Comparison of ENCODE assay signal across 10 mouse cellular contexts in the genomic region with DNA sequence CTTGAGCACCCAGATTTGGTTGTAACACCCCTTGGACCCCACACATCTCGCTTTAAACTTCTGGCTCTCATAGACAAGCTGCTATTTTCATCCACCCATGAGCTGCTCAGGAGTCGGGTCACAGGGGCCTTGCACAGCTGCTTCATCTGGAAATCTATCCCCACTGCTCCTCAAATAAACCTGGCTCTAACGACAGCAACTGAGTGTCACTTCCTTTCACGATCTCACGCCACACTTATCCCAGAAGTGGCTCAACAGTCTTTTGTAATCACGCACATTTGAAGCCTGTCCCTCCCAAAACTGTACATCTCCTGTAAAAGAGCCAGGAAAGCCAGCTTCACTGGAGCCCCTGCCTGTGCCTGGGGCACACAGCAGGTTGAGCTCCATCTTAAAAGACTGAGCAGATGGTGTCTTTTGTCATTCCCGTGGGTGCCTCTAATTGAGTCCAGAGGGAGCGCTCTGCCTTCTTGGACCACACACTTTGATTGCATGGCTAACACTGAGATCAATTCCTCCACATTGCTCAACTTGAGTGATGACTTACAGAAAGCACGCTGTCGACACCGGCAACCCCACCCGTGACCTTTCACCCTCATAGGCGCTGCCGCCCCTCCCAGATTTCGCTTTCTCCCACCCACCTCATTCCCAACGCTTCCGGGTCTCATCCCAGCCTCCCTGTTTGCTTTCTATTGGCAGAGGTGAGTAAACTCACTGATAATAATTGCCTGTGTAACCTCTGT. TPM values are rescaled to one million over a fixed set of nuclear protein-coding genes. Genes with fewer than 3 reads are reported as not detected.
A peak's percentile ranks its signal among the peaks of the same experiment; 100 is the strongest.
DNase-seq lines count a peak whose midpoint lies in the region; ATAC-seq lines count a peak whose summit lies in the region.
"Had no signal": no experiment of that assay in that cellular context is flagged by ENCODE, and none has a peak within 500 bp of the region (broad histone marks: within the 10 kb centered on the region; RNA-seq: fewer than 3 reads in every experiment).

No protein-coding gene starts in this region.

- no peak overlapping the region for H3K27ac ChIP-seq in hindbrain, embryonic 11.5 days (ENCODE audit: low read depth, low read length)
- no peak overlapping the region for H3K27ac ChIP-seq in hindbrain, embryonic 14.5 days
- H3K27ac ChIP-seq in forebrain, embryonic 11.5 days (ENCODE audit: low read depth, low read length) = no peak overlapping the region
- H3K27ac ChIP-seq: left cerebral cortex, adult 2 months had no signal

- peak; percentile 64; the same call in 1 of the 2 replicates for ATAC-seq in hindbrain, embryonic 11.5 days (ENCODE audit: low FRiP score)
- no peak for ATAC-seq in hindbrain, embryonic 14.5 days (ENCODE audit: low FRiP score)
- 0 out of 2 replicates have a peak, but pooled peaks have one; percentile 17 for ATAC-seq in megakaryocyte-erythroid progenitor cell, adult 5-6 weeks (replicated peaks; ENCODE audit: low FRiP score, low TSS enrichment, poor library complexity, severe bottlenecking)
- ATAC-seq in forebrain, embryonic 11.5 days (replicated peaks; ENCODE audit: low FRiP score) = no peak

- peaks cover 6% of the 10 kb centered on the region; the same call in 1 of the 2 replicates for H3K27me3 ChIP-seq in hindbrain, embryonic 11.5 days (ENCODE audit: control insufficient read depth, insufficient read depth, low read length)
- no peaks in the 10 kb centered on the region for H3K27me3 ChIP-seq in hindbrain, embryonic 14.5 days (ENCODE audit: control insufficient read depth, insufficient read depth, low read length)
- no peaks in the 10 kb centered on the region for H3K27me3 ChIP-seq in forebrain, embryonic 11.5 days (ENCODE audit: control insufficient read depth, insufficient read depth, low read length)

- no peaks in the 10 kb centered on the region for H3K36me3 ChIP-seq in hindbrain, embryonic 11.5 days (ENCODE audit: control insufficient read depth, insufficient read depth, low read length)
- H3K36me3 ChIP-seq in hindbrain, embryonic 14.5 days (replicated peaks; ENCODE audit: control insufficient read depth, insufficient read depth) = no peaks in the 10 kb centered on the region
- no peaks in the 10 kb centered on the region for H3K36me3 ChIP-seq in forebrain, embryonic 11.5 days (ENCODE audit: control insufficient read depth, insufficient read depth, low read length)

- no peaks in the 10 kb centered on the region for H3K9me3 ChIP-seq in hindbrain, embryonic 11.5 days (ENCODE audit: control insufficient read depth, low read length)
- H3K9me3 ChIP-seq in hindbrain, embryonic 14.5 days (ENCODE audit: control insufficient read depth, low read length) = no peaks in the 10 kb centered on the region
- no peaks in the 10 kb centered on the region for H3K9me3 ChIP-seq in forebrain, embryonic 11.5 days (ENCODE audit: control insufficient read depth, low read length)

- H3K4me3 ChIP-seq in hindbrain, embryonic 11.5 days (ENCODE audit: low read depth, low read length) = no peak overlapping the region
- H3K4me3 ChIP-seq in hindbrain, embryonic 14.5 days (replicated peaks; ENCODE audit: low read length) = no peak overlapping the region
- H3K4me3 ChIP-seq in forebrain, embryonic 11.5 days (ENCODE audit: low read depth, low read length) = no peak overlapping the region
- H3K4me3 ChIP-seq: left cerebral cortex, adult 2 months had no signal

- peak; percentile 55 for DNase-seq in hindbrain, embryonic 11.5 days (ENCODE audit: low spot score)
- no peak for DNase-seq in hindbrain, embryonic 14.5 days (ENCODE audit: low spot score)
- DNase-seq in 3T3-L1 (ENCODE audit: low read depth, low spot score) (peak; percentile 60), R1 (ENCODE audit: low read depth, low spot score) (peak; percentile 80)
- DNase-seq in layer of hippocampus, postnatal 36 days = no peak
- no peak for DNase-seq in forebrain, embryonic 11.5 days (ENCODE audit: low spot score)
- DNase-seq: kidney, adult 2 months; lung, embryonic 14.5 days had no signal

- H3K4me1 ChIP-seq in hindbrain, embryonic 11.5 days (replicated peaks; ENCODE audit: control insufficient read depth, insufficient read depth, low read length) = no peaks in the 10 kb centered on the region
- H3K4me1 ChIP-seq in hindbrain, embryonic 14.5 days (replicated peaks; ENCODE audit: control insufficient read depth, insufficient read depth, low read length) = no peaks in the 10 kb centered on the region; the same call in 1 of the 2 replicates
- no peaks in the 10 kb centered on the region; the same call in 1 of the 2 replicates for H3K4me1 ChIP-seq in forebrain, embryonic 11.5 days (replicated peaks; ENCODE audit: control insufficient read depth, insufficient read depth, low read length)

- 32% methylated on average over 17 of the region's 17 CpGs for WGBS in hindbrain, embryonic 11.5 days
- WGBS in hindbrain, embryonic 14.5 days = 32% methylated on average over 17 of the region's 17 CpGs
- 50% methylated on average over 17 of the region's 17 CpGs for WGBS in forebrain, embryonic 11.5 days

- H3K4me2 ChIP-seq in hindbrain, embryonic 11.5 days (replicated peaks; ENCODE audit: low read depth, low read length) = no peak overlapping the region
- H3K4me2 ChIP-seq in hindbrain, embryonic 14.5 days (replicated peaks) = no peak overlapping the region
- no peak overlapping the region for H3K4me2 ChIP-seq in forebrain, embryonic 11.5 days (ENCODE audit: low read depth, low read length, severe bottlenecking)
- H3K4me2 ChIP-seq: lung, embryonic 14.5 days had no signal

- H3K9ac ChIP-seq in hindbrain, embryonic 11.5 days (ENCODE audit: low read depth, low read length) = no peak overlapping the region
- H3K9ac ChIP-seq in hindbrain, embryonic 14.5 days = no peak overlapping the region
- H3K9ac ChIP-seq in forebrain, embryonic 11.5 days (ENCODE audit: low read length) = no peak overlapping the region
- H3K9ac ChIP-seq: lung, embryonic 14.5 days had no signal

RNA-seq across cellular contexts. Expression of gene Bdkrb2, which starts 17.2 kb away (rescaled TPM):
- 0.12 and 0.45 TPM in 2 replicates for polyA plus RNA-seq in hindbrain, embryonic 11.5 days (2014; fragmentation: Nextera tagmentation; extraction: Ambion mirVana)
- 0.47 and 0.75 TPM in 2 replicates for polyA plus RNA-seq in hindbrain, embryonic 14.5 days (2014; fragmentation: Nextera tagmentation; extraction: Ambion mirVana)
- not detected in 2 replicates for total RNA-seq in megakaryocyte-erythroid progenitor cell, adult 5-6 weeks (2014; fragmentation: Nextera tagmentation)
- not detected in 2 replicates for total RNA-seq in megakaryocyte-erythroid progenitor cell, adult 5-6 weeks (2017)
- total RNA-seq in layer of hippocampus, postnatal 36 days (2021) = under 1 TPM; 0.20 to 0.35 TPM
- 0.11 and 0.39 TPM in 2 replicates for polyA plus RNA-seq in forebrain, embryonic 11.5 days (2014; fragmentation: Nextera tagmentation; extraction: Ambion mirVana)

RNA-seq across cellular contexts. Expression of gene Bdkrb1, which starts 57.0 kb away (rescaled TPM):
- polyA plus RNA-seq in hindbrain, embryonic 11.5 days (2014; fragmentation: Nextera tagmentation; extraction: Ambion mirVana) = not detected in 2 replicates
- polyA plus RNA-seq in hindbrain, embryonic 14.5 days (2014; fragmentation: Nextera tagmentation; extraction: Ambion mirVana) = 0.33 TPM in 1 of 2 replicates, not detected in the other
- not detected in 2 replicates for total RNA-seq in megakaryocyte-erythroid progenitor cell, adult 5-6 weeks (2014; fragmentation: Nextera tagmentation)
- total RNA-seq in megakaryocyte-erythroid progenitor cell, adult 5-6 weeks (2017) = not detected in 2 replicates
- not detected for total RNA-seq in layer of hippocampus, postnatal 36 days (2021)
- not detected in 2 replicates for polyA plus RNA-seq in forebrain, embryonic 11.5 days (2014; fragmentation: Nextera tagmentation; extraction: Ambion mirVana)
- total RNA-seq: left cerebral cortex, adult 2 months had no signal
- polyA plus RNA-seq: kidney, adult 2 months; lung, embryonic 14.5 days had no signal

Comparison
In these comparisons a context has a peak if more than half of its experiments do, and no peak if none do; other contexts are left out.
1. ATAC-seq: peak in hindbrain, embryonic 11.5 days (single experiment) and megakaryocyte-erythroid progenitor cell, adult 5-6 weeks (single experiment); none in hindbrain, embryonic 14.5 days (single experiment) and forebrain, embryonic 11.5 days (single experiment).
2. DNase-seq: peak in hindbrain, embryonic 11.5 days (single experiment), 3T3-L1 (single experiment) and R1 (single experiment); none in hindbrain, embryonic 14.5 days (single experiment), layer of hippocampus, postnatal 36 days (0 of 2) and forebrain, embryonic 11.5 days (single experiment).